Mouse (Mus musculus) intestine, postnatal 0 days (tissue): ENCODE results near the gene Lbx1. TPM values are rescaled to one million over a fixed set of nuclear protein-coding genes. Genes with fewer than 3 reads are reported as not detected.

ENCODE experiments used
- ATAC-seq: fragments of 200-750 bp; cut with Nextera tagmentation; 2 replicates; pipeline ENCODE4 v1.8.0; 2017; ENCODE audit warnings: mild to moderate bottlenecking, moderate TSS enrichment, moderate library complexity
- H3K27ac ChIP-seq: fragments of 300-500 bp; sonication (generic); 2 replicates; pipeline ENCODE4 v1.5.1; 2014; ENCODE audit warnings: mild to moderate bottlenecking, low read depth, low read length, moderate library complexity
- H3K27me3 ChIP-seq: fragments of 300-500 bp; sonication (generic); replicated peaks from 2 replicates; pipeline ENCODE4 v1.6.1; 2014; ENCODE audit warnings: low read length, mixed read lengths; ENCODE audit not compliant: control insufficient read depth, insufficient read depth
- H3K36me3 ChIP-seq: fragments of 300-500 bp; sonication (generic); 2 replicates; pipeline ENCODE4 v1.6.1; 2014; ENCODE audit warnings: mild to moderate bottlenecking, moderate library complexity; ENCODE audit not compliant: control insufficient read depth, insufficient read depth
- H3K4me1 ChIP-seq: fragments of 300-500 bp; sonication (generic); replicated peaks from 2 replicates; pipeline ENCODE4 v1.6.1; 2014; ENCODE audit warnings: antibody characterized with exemption, low read length, mixed read lengths; ENCODE audit not compliant: control insufficient read depth, insufficient read depth
- H3K4me2 ChIP-seq: fragments of 300-500 bp; sonication (generic); replicated peaks from 2 replicates; pipeline ENCODE4 v1.6.1; 2014; ENCODE audit warnings: low read depth, mild to moderate bottlenecking, moderate library complexity
- H3K4me3 ChIP-seq: fragments of 300-500 bp; sonication (generic); 2 replicates; pipeline ENCODE4 v1.5.1; 2014; ENCODE audit warnings: low read depth, low read length
- H3K9ac ChIP-seq: fragments of 300-500 bp; sonication (generic); 2 replicates; pipeline ENCODE4 v1.6.1; 2014; ENCODE audit warnings: mild to moderate bottlenecking, low read depth, low read length
- H3K9me3 ChIP-seq: fragments of 300-500 bp; sonication (generic); 2 replicates; pipeline ENCODE4 v1.6.1; 2016; ENCODE audit warnings: mixed run types; ENCODE audit not compliant: control insufficient read depth
- CTCF ChIP-seq: sonication (generic); IDR thresholded peaks from 2 replicates; pipeline ENCODE4 v1.5.1; 2016; ENCODE audit warnings: low read depth, mild to moderate bottlenecking, control low read depth, antibody characterized with exemption, moderate library complexity
- WGBS: fragments of 180-500 bp; shearing (Covaris S2); extraction: QIAGEN DNeasy Blood & Tissue Kit; methylation state at CpG from one replicate; pipeline ENCODE4 v1.1.7; 2014; 5-methylcytosine and 5-hydroxymethylcytosine counted together
- polyA plus RNA-seq: library from polyadenylated mRNA; unstranded; fragments of >200 nt; fragmentation: Nextera tagmentation; extraction: Ambion mirVana; gene quantifications from 2 replicates; pipeline ENCODE4 v1.2.1, GENCODE M21; 2015

The Lbx1 gene
- polyA plus RNA-seq, 1 experiment from 2014 or later, result not detected

DNA sequence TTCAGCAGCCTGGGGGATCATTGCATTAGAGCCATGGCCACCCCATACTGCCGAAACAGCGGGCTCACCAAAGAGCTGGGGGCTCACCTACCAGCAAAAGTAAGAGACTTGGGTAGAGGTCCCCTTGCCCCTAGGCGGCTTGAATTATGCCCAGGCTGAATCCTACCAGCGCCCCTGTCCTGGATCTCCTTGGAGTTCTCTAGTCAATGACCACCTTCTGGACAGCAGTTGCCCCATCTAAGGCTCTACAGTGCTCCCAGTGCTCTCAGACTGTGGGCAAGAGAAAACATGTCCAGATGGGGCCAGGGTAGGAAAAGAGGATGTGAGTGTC is 6.4 kb upstream of the Lbx1 start:
- H3K4me3 ChIP-seq, result no peak overlapping the region
- H3K36me3 ChIP-seq, result no peaks in the 10 kb centered on the region
- H3K27me3 ChIP-seq, result peaks cover 94% of the 10 kb centered on the region
- no peak for TF ChIP-seq CTCF
- H3K4me1 ChIP-seq, result no peaks in the 10 kb centered on the region
- no peak overlapping the region for H3K4me2 ChIP-seq
- WGBS, result 2% methylated on average over 4 of the region's 4 CpGs
- H3K9ac ChIP-seq, result no peak overlapping the region
- H3K9me3 ChIP-seq, result no peaks in the 10 kb centered on the region
- no peak overlapping the region for H3K27ac ChIP-seq
- ATAC-seq, result no peak

DNA sequence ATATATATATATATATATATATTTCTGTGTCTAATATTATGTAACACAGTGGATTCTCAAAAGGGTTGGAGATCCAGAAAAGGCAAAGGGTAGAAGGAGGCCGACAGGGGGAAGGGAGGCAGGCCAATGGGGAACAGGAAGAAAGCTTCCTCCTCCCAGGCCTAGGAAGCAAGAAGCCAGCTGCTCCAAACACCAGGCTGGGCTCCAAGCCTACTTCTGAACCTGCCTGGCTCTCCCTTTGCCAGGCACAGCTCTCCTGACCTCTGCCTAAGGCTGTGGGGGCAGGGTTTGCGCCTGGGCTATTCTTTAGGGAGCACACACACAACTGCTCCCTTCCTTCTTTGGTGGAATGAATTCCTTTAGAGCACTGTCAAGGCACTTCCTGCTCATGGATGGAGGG is 4.4 kb upstream of the Lbx1 start:
- Histone ChIP-seq H3K4me3 (no peak overlapping the region), H3K4me1 (no peaks in the 10 kb centered on the region), H3K27ac (no peak overlapping the region), H3K9ac (no peak overlapping the region), H3K36me3 (no peaks in the 10 kb centered on the region), H3K4me2 (no peak overlapping the region), H3K27me3 (peaks cover 98% of the 10 kb centered on the region), H3K9me3 (no peaks in the 10 kb centered on the region)
- WGBS, result 16% methylated on average over 2 of the region's 2 CpGs
- ATAC-seq, result no peak
- no peak for TF ChIP-seq CTCF

DNA sequence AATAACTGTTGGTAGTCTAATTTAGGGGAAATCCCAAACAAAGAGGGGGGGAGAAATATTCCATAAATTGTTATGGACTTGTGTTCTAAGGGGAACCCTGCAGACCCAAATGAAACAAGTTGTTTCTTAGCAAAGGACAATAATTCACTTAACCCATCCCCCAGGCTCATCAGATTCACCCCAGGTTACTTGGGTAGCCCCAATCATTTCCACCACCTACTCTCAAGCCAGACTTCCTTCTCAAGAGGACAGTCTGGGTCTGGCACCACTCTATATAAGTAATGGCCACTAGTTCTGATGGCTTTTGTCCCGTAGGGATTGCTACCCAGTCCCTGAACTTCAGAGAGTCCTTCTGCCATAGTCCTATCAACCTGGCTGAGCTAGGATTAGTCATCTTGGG is 3.6 kb upstream of the Lbx1 start:
- WGBS, result 18% methylated on average over 1 of the region's 1 CpGs
- no peak for TF ChIP-seq CTCF

GRCm38 (mm10) chr19:45237665-45238209 is 2.1 kb upstream of the Lbx1 start:
- no peaks in the 10 kb centered on the region for H3K9me3 ChIP-seq
- no peak for ATAC-seq
- peaks cover 98% of the 10 kb centered on the region for H3K27me3 ChIP-seq
- no peak overlapping the region for H3K27ac ChIP-seq
- H3K4me2 ChIP-seq, result no peak overlapping the region
- 11% methylated on average over 3 of the region's 3 CpGs for WGBS
- H3K4me1 ChIP-seq, result no peaks in the 10 kb centered on the region
- no peak overlapping the region for H3K9ac ChIP-seq
- no peak for TF ChIP-seq CTCF
- H3K4me3 ChIP-seq, result no peak overlapping the region
- no peaks in the 10 kb centered on the region for H3K36me3 ChIP-seq

More for the DNA sequence above, 3.6 kb upstream of the Lbx1 start:
- Histone ChIP-seq H3K27ac (no peak overlapping the region), H3K4me3 (no peak overlapping the region), H3K27me3 (peaks cover 98% of the 10 kb centered on the region), H3K36me3 (no peaks in the 10 kb centered on the region), H3K9ac (no peak overlapping the region), H3K4me1 (no peaks in the 10 kb centered on the region), H3K9me3 (no peaks in the 10 kb centered on the region), H3K4me2 (no peak overlapping the region)
- ATAC-seq, result no peak

DNA sequence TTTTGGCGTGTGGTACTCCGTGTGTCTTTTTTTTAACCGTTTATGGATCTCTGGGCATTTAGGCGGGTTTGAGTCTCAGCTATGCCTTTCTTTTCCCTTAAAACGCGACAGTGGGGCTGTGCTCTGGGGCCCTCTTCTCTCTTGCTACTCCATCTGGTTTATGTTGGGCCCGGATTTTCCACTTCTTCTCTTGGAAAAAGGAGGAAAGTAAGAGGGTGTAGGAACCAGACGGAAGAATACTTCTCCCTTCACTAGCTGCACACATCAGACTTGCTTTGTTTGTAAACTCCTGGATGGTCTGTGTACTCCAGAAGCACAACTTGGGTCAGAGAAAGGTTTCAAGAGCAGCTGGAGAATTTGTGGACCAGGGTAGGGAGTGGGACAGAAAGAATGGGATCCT is 1.5 kb upstream of the Lbx1 start:
- H3K27me3 ChIP-seq, result peaks cover 97% of the 10 kb centered on the region
- H3K9ac ChIP-seq, result no peak overlapping the region
- H3K4me3 ChIP-seq, result no peak overlapping the region
- H3K27ac ChIP-seq, result no peak overlapping the region
- peak overlapping the region; percentile 47; the same call in 1 of the 2 replicates for H3K4me2 ChIP-seq
- H3K9me3 ChIP-seq, result no peaks in the 10 kb centered on the region
- no peak for TF ChIP-seq CTCF
- WGBS, result 3% methylated on average over 8 of the region's 8 CpGs
- no peaks in the 10 kb centered on the region for H3K36me3 ChIP-seq
- no peak for ATAC-seq
- H3K4me1 ChIP-seq, result no peaks in the 10 kb centered on the region

GRCm38 (mm10) chr19:45236363-45236942 is 841 bp upstream of the Lbx1 start:
- H3K4me3 ChIP-seq, result peak overlapping the region; percentile 21
- TF ChIP-seq CTCF, result no peak
- peak overlapping the region; percentile 47 for H3K4me2 ChIP-seq
- peaks cover 97% of the 10 kb centered on the region for H3K27me3 ChIP-seq
- H3K9ac ChIP-seq, result no peak overlapping the region
- no peak overlapping the region for H3K27ac ChIP-seq
- no peaks in the 10 kb centered on the region for H3K9me3 ChIP-seq
- ATAC-seq, result peak; percentile 7; the same call in 1 of the 2 replicates
- no peaks in the 10 kb centered on the region for H3K4me1 ChIP-seq
- no peaks in the 10 kb centered on the region for H3K36me3 ChIP-seq
- under 1% methylated on average over 38 of the region's 39 CpGs for WGBS
